Mouse (Mus musculus): ENCODE data around the gene Ly86. TPM values are rescaled to one million over a fixed set of nuclear protein-coding genes. Genes with fewer than 3 reads are reported as not detected.

The Ly86 gene
- polyA plus RNA-seq, 1 experiment from 2014 or later: 5.5 TPM

GRCm38 (mm10) chr13:37446699-37447258 lies 101.8 kb downstream of the Ly86 start:
- no peak for DNase-seq (ENCODE audit: low spot score)

GRCm38 (mm10) chr13:37451021-37451420 lies 106.0 kb downstream of the Ly86 start:
- DNase-seq (ENCODE audit: low spot score) (no peak), ATAC-seq (replicated peaks; ENCODE audit: insufficient number of reproducible peaks, low FRiP score, low TSS enrichment, low read depth) (no peak)
- no peaks in the 10 kb centered on the region for H3K36me3 ChIP-seq (replicated peaks; ENCODE audit: control insufficient read depth, insufficient read depth, low read depth, low read length)
- no peak overlapping the region for H3K9ac ChIP-seq (replicated peaks; ENCODE audit: low read length)
- 93% methylated on average over 5 of the region's 5 CpGs for WGBS
- no peak overlapping the region for H3K27ac ChIP-seq (replicated peaks; ENCODE audit: low read depth, low read length)
- H3K9me3 ChIP-seq (replicated peaks; ENCODE audit: control insufficient read depth, low read length): no peaks in the 10 kb centered on the region
- H3K27me3 ChIP-seq (ENCODE audit: control insufficient read depth, insufficient read depth, low read length): no peaks in the 10 kb centered on the region
- H3K4me3 ChIP-seq (ENCODE audit: low read depth, low read length): no peak overlapping the region
- H3K4me2 ChIP-seq (ENCODE audit: low read depth, low read length): no peak overlapping the region
- peaks cover 2% of the 10 kb centered on the region; the same call in 1 of the 2 replicates for H3K4me1 ChIP-seq (ENCODE audit: control insufficient read depth, insufficient read depth, low read length)

More at GRCm38 (mm10) chr13:37446699-37447258, 101.8 kb downstream of the Ly86 start:
- no peaks in the 10 kb centered on the region for H3K27me3 ChIP-seq (ENCODE audit: control insufficient read depth, insufficient read depth, low read length)
- no peak overlapping the region for H3K4me3 ChIP-seq (ENCODE audit: low read depth, low read length)
- no peaks in the 10 kb centered on the region for H3K4me1 ChIP-seq (ENCODE audit: control insufficient read depth, insufficient read depth, low read length)
- H3K9ac ChIP-seq (replicated peaks; ENCODE audit: low read length): no peak overlapping the region
- no peak for ATAC-seq (replicated peaks; ENCODE audit: insufficient number of reproducible peaks, low FRiP score, low TSS enrichment, low read depth)
- H3K36me3 ChIP-seq (replicated peaks; ENCODE audit: control insufficient read depth, insufficient read depth, low read depth, low read length): no peaks in the 10 kb centered on the region
- H3K27ac ChIP-seq (replicated peaks; ENCODE audit: low read depth, low read length): no peak overlapping the region
- 93% methylated on average over 16 of the region's 16 CpGs for WGBS
- H3K9me3 ChIP-seq (replicated peaks; ENCODE audit: control insufficient read depth, low read length): no peaks in the 10 kb centered on the region
- no peak overlapping the region for H3K4me2 ChIP-seq (ENCODE audit: low read depth, low read length)

GRCm38 (mm10) chr13:37451471-37451870 lies 106.5 kb downstream of the Ly86 start:
- no peaks in the 10 kb centered on the region for H3K27me3 ChIP-seq (ENCODE audit: control insufficient read depth, insufficient read depth, low read length)
- no peak overlapping the region for H3K4me2 ChIP-seq (ENCODE audit: low read depth, low read length)
- WGBS: 55% methylated on average over 3 of the region's 3 CpGs
- H3K4me3 ChIP-seq (ENCODE audit: low read depth, low read length): no peak overlapping the region
- ATAC-seq (replicated peaks; ENCODE audit: insufficient number of reproducible peaks, low FRiP score, low TSS enrichment, low read depth): no peak
- H3K9me3 ChIP-seq (replicated peaks; ENCODE audit: control insufficient read depth, low read length): no peaks in the 10 kb centered on the region
- H3K36me3 ChIP-seq (replicated peaks; ENCODE audit: control insufficient read depth, insufficient read depth, low read depth, low read length): no peaks in the 10 kb centered on the region
- DNase-seq (ENCODE audit: low spot score): no peak
- peaks cover 2% of the 10 kb centered on the region; the same call in 1 of the 2 replicates for H3K4me1 ChIP-seq (ENCODE audit: control insufficient read depth, insufficient read depth, low read length)
- H3K27ac ChIP-seq (replicated peaks; ENCODE audit: low read depth, low read length): no peak overlapping the region
- no peak overlapping the region for H3K9ac ChIP-seq (replicated peaks; ENCODE audit: low read length)

- ATAC-seq (replicated peaks; ENCODE audit: insufficient number of reproducible peaks, low FRiP score, low TSS enrichment, low read depth): peak; percentile 85
- H3K4me3 ChIP-seq (ENCODE audit: low read depth, low read length): peak overlapping the region; percentile 26
- H3K4me2 ChIP-seq (ENCODE audit: low read depth, low read length): peak overlapping the region; percentile 57
- WGBS: 3% methylated on average over 22 of the region's 22 CpGs
- no peak overlapping the region for H3K27ac ChIP-seq (replicated peaks; ENCODE audit: low read depth, low read length)
- no peaks in the 10 kb centered on the region for H3K36me3 ChIP-seq (replicated peaks; ENCODE audit: control insufficient read depth, insufficient read depth, low read depth, low read length)
- H3K4me1 ChIP-seq (ENCODE audit: control insufficient read depth, insufficient read depth, low read length): peaks cover 2% of the 10 kb centered on the region; the same call in 1 of the 2 replicates
- no peaks in the 10 kb centered on the region for H3K27me3 ChIP-seq (ENCODE audit: control insufficient read depth, insufficient read depth, low read length)
- peak overlapping the region; percentile 50 for H3K9ac ChIP-seq (replicated peaks; ENCODE audit: low read length)
- peak; percentile 55 for DNase-seq (ENCODE audit: low spot score)
- no peaks in the 10 kb centered on the region for H3K9me3 ChIP-seq (replicated peaks; ENCODE audit: control insufficient read depth, low read length)
Measured at GRCm38 (mm10) chr13:37452022-37452941, 107.3 kb downstream of the Ly86 start.

- Histone ChIP-seq H3K4me3 (ENCODE audit: low read depth, low read length) (no peak overlapping the region), H3K9me3 (replicated peaks; ENCODE audit: control insufficient read depth, low read length) (no peaks in the 10 kb centered on the region), H3K27me3 (ENCODE audit: control insufficient read depth, insufficient read depth, low read length) (no peaks in the 10 kb centered on the region), H3K4me1 (ENCODE audit: control insufficient read depth, insufficient read depth, low read length) (peaks cover 2% of the 10 kb centered on the region; the same call in 1 of the 2 replicates), H3K36me3 (replicated peaks; ENCODE audit: control insufficient read depth, insufficient read depth, low read depth, low read length) (no peaks in the 10 kb centered on the region), H3K27ac (replicated peaks; ENCODE audit: low read depth, low read length) (no peak overlapping the region), H3K4me2 (ENCODE audit: low read depth, low read length) (peak overlapping the region; percentile 1; the same call in 1 of the 2 replicates), H3K9ac (replicated peaks; ENCODE audit: low read length) (no peak overlapping the region; the same call in 1 of the 2 replicates)
- DNase-seq (ENCODE audit: low spot score) (peak; percentile 91), ATAC-seq (replicated peaks; ENCODE audit: insufficient number of reproducible peaks, low FRiP score, low TSS enrichment, low read depth) (no peak)
- 4% methylated on average over 13 of the region's 13 CpGs for WGBS
Measured at GRCm38 (mm10) chr13:37453203-37453602, 108.2 kb downstream of the Ly86 start.

- Histone ChIP-seq H3K9me3 (replicated peaks; ENCODE audit: control insufficient read depth, low read length) (no peaks in the 10 kb centered on the region), H3K4me2 (ENCODE audit: low read depth, low read length) (no peak overlapping the region), H3K4me3 (ENCODE audit: low read depth, low read length) (no peak overlapping the region), H3K4me1 (ENCODE audit: control insufficient read depth, insufficient read depth, low read length) (peaks cover 2% of the 10 kb centered on the region; the same call in 1 of the 2 replicates), H3K9ac (replicated peaks; ENCODE audit: low read length) (no peak overlapping the region), H3K27ac (replicated peaks; ENCODE audit: low read depth, low read length) (no peak overlapping the region), H3K27me3 (ENCODE audit: control insufficient read depth, insufficient read depth, low read length) (no peaks in the 10 kb centered on the region), H3K36me3 (replicated peaks; ENCODE audit: control insufficient read depth, insufficient read depth, low read depth, low read length) (no peaks in the 10 kb centered on the region)
- 59% methylated on average over 6 of the region's 6 CpGs for WGBS
- no peak for DNase-seq (ENCODE audit: low spot score)
- no peak for ATAC-seq (replicated peaks; ENCODE audit: insufficient number of reproducible peaks, low FRiP score, low TSS enrichment, low read depth)
Measured at GRCm38 (mm10) chr13:37454356-37454755, 109.3 kb downstream of the Ly86 start.

- DNase-seq (ENCODE audit: low spot score) (no peak), ATAC-seq (replicated peaks; ENCODE audit: insufficient number of reproducible peaks, low FRiP score, low TSS enrichment, low read depth) (no peak)
- no peak overlapping the region for H3K9ac ChIP-seq (replicated peaks; ENCODE audit: low read length)
- H3K4me2 ChIP-seq (ENCODE audit: low read depth, low read length): no peak overlapping the region
- H3K27ac ChIP-seq (replicated peaks; ENCODE audit: low read depth, low read length): no peak overlapping the region
- no peaks in the 10 kb centered on the region for H3K27me3 ChIP-seq (ENCODE audit: control insufficient read depth, insufficient read depth, low read length)
- no peak overlapping the region for H3K4me3 ChIP-seq (ENCODE audit: low read depth, low read length)
- H3K4me1 ChIP-seq (ENCODE audit: control insufficient read depth, insufficient read depth, low read length): peaks cover 2% of the 10 kb centered on the region; the same call in 1 of the 2 replicates
- WGBS: 78% methylated on average over 3 of the region's 3 CpGs
- H3K36me3 ChIP-seq (replicated peaks; ENCODE audit: control insufficient read depth, insufficient read depth, low read depth, low read length): no peaks in the 10 kb centered on the region
- no peaks in the 10 kb centered on the region for H3K9me3 ChIP-seq (replicated peaks; ENCODE audit: control insufficient read depth, low read length)
Measured at GRCm38 (mm10) chr13:37455561-37455960, 110.6 kb downstream of the Ly86 start.

All from embryonic facial prominence, embryonic 11.5 days (tissue).